Mouse (Mus musculus) right cerebral cortex, adult 18-20 months (tissue): ENCODE measurements around the gene Sycp3.
"Not testable (repeated sequence)": the region's sequence is repeated elsewhere in the genome, so short reads cannot be mapped to it uniquely, and the experiment has no call there.

Source experiments
- DNase-seq: peaks from one replicate; pipeline ENCODE4 v3.0.0; 2022; ENCODE audit warnings: mixed read lengths

Gene Sycp3

DNA sequence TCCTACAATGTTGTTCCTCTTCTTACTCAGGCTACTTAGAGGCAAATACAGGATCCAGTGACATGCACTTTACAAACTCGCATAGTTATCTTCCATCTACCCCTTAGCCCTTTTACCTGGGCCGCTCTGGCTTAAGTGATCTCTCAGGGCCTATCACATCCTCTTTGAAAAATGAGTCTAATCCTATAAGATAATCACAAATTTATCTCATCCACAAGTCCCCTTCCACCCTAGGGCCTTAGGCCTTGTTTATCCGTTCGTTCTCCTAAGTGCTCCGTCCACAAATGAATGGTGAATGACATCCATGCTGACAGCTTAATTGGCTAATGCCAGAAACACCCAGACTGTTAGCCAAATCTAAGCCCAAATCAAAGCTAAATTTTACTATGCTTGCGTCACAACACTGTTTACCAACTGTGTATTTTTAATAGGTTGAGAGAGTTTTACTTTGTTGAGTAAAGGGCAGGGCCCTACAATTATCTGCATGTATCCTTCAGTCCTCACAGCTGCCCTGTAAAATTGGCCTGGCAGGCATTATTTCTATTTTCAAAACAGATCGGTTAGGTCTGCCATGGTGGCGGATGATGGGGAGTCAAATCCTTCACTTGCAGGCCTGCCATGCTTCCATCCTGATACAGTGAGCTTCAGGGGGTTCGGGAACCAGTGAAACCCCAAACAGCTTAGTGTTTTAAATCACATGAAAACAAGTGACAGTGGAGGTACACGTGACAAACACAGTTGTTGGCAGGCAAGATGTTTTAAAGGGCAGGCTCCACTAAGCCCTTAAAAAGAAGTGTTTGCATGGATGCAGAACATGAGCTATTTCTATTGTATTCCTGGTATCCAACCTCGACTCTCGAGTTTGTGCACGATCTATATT, 42.8 kb downstream of the Sycp3 start:
- no peak for DNase-seq

DNA sequence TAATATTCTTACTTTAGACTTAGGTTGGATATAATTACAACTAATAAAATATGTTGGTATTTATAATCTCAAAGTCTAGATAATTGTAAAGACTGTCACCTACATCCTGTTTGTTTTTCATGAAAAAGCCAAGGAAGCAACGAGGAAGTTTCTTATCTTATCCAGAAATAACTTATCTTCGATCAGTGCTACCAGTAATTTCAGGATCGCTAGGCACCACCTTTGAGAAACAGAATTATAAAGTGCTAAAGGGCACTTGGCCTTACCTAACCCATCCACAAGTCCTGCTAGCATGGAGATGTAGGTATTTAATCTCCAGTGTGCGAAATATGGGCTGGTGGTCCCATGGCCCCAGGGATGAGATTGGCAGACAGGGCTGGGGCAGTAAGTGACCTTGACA, 43.5 kb downstream of the Sycp3 start:
- no peak for DNase-seq

DNA sequence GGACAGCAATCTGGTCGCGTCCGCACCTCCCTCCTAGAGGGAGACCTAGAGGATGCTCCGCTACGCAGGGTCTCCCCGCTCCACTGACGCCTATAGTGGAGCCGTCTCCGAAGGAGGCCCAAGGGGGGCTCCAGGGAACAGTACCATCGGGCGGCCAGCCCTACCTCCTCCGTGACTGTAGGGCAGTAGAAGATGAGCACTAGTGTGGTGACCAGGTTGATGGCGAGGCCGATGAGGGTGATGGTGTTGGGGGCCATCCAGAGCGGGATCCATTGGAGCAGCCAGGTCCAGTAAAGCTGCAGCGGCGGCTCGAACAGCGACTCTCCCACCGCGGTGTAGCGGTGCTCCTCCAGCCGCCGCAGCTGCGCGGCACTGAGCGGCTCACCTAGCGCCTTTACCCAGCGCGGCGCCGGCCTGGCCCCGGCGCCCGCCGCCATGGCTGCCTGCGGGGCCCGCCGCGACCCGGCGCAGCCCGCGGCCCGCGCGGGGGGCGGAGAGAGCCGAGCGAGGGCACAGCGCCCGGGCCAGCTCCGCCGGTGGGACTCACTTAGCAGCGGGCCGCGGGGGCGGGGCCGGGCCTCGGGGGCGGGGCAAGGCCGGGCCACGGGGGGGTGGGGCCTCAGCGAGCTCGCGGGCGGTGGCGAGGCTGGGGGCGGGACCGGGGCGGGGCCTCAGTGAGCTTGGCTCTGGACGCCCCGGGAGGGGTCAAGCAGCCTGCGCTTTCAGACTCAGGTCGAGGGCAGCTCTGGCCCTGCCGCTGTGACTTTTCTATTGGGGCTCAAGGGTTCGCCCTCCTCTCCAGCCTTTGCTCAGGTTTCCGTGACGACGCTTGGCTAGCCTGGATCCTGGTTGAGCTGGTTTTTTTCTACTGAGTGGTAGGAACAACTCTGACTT, 44.3 kb downstream of the Sycp3 start, which contains the start of gene Chpt1:
Gene Chpt1 (minus strand): TSS at position 653 of the 894 bp plus-strand sequence.
- peak; percentile 82 for DNase-seq

- DNase-seq: no peak
Observed at GRCm38 (mm10) chr10:88504481-88504880, 45.1 kb downstream of the Sycp3 start.

DNA sequence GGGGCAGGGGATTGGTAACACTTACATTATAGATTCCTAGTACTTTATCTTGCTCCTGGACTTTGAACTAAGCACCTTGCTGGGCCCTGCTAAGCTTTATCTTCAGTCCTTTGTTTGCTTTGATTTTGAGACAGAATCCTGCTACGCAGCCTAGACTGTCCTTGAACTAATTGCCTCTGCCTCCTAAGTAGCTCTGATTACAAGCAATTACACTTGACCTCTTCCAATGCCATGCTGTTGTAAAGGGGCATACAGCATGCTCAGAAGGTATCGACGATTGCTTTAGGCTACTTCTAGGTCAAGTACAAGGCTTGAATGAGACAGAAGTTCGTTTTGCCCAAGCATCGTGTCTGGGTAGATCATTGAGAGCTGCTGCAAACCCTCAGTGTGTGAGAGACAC, 45.9 kb downstream of the Sycp3 start:
- DNase-seq: no peak

DNA sequence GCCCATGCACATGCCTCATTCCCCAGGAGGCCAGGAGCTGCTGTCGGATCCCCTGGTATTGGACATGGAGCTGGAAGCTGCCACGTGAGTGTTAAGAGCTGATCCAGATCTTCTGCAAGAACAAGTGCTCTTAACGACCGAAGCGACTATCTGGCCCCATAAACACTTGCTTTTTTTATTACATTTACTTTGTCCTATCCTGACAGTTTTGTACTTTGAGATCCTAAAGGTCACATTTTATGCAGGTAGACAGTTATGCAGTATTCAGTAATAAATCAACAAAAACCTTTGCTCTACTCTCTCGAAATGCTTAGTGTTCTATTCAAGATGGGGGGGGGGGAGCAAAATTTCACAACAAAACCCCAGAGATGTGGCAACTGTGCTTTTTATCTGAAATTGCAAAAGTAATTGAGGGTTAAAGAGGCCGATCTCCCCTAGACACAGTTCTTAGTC, 48.3 kb downstream of the Sycp3 start:
- no peak for DNase-seq

- no peak for DNase-seq
Observed at GRCm38 (mm10) chr10:88510503-88511271, 51.3 kb downstream of the Sycp3 start.

DNA sequence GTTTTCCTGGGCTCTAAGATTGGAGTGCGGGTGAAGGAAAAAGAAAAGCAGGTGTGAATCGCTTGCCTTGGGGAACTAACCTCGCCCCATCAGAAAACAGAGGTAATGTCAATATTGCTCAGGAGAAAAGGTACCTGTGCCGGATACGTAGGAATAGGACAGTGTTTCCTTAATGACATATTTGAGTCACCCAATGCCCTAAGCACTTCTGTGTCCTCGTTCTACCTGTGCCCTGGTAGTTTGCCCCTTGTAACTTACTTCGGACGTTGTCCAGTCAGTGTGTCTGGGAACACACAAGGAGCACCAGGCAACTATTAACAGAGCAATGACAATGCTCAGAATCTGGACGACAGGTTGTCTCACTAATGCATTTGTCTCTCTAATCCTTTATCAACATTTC, 52.0 kb downstream of the Sycp3 start:
- DNase-seq: no peak

GRCm38 (mm10) chr10:88513574-88514135, 54.3 kb downstream of the Sycp3 start:
- no peak for DNase-seq

DNA sequence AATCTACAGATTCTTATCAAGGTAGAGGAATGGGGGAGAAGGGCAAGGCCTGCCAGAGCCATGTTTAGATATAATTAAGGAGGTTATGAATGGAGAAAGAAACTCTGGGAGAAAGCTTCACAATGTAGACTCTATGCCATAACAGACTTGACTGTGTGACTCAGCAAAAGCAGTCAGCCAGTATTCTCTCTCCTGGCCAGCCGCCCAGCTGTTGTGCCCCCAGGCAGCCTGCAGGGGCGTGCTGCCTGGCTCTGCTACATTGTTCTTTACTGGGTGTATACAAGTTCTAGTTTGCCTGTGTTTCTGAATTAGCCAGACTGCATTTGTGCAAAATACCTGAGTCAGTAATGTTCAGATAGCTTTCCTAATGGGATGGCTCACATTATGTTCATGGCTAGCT, 55.1 kb downstream of the Sycp3 start:
- peak; percentile 41 for DNase-seq

- DNase-seq: not testable (repeated sequence)
Observed at GRCm38 (mm10) chr10:88515049-88515448, 55.7 kb downstream of the Sycp3 start.

DNA sequence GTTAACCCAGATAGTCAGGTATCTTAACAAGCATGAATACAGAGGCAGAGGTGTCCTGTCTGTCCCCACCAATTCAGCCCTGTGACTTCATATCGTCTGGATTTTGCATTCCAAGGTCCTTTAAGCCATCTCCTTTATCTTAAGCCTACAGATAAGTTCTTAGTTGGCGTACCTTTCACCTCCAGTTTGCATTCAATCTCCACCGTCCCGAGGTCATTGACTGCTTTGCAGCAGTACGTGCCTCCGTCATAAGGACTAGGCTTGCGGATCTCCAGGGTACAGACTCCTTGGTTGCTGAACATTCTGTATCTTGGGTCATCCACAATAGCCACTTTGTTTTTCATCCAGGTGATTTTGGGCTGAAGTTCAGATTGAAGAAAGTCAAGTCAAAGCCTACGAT, 63.4 kb downstream of the Sycp3 start:
- no peak for DNase-seq
